Comparison of ENCODE assay signal across 8 mouse cellular contexts in genomic region chr3:103279182-103280149, GRCm38 (mm10). TPM values are rescaled to one million over a fixed set of nuclear protein-coding genes. Genes with fewer than 3 reads are reported as not detected.
DNase-seq lines count a peak whose midpoint lies in the region; ATAC-seq and TF ChIP-seq lines count a peak whose summit lies in the region.

Gene Trim33 (plus strand): TSS chr3:103279293.

- ATAC-seq in G1E (ENCODE audit: extremely low read depth, insufficient number of reproducible peaks, low FRiP score, poor library complexity, severe bottlenecking): peak; percentile 32
- ATAC-seq in forebrain, postnatal 0 days: peak; percentile 86
- peak; percentile 88 for ATAC-seq in lung, embryonic 15.5 days (ENCODE audit: borderline replicate concordance, extremely low read depth, low FRiP score, low TSS enrichment)

- peaks cover 14% of the 10 kb centered on the region for H3K36me3 ChIP-seq in G1E (replicated peaks)
- H3K36me3 ChIP-seq in forebrain, postnatal 0 days (ENCODE audit: insufficient read depth): 0 out of 2 replicates have a peak, but pooled peaks cover 6% of the 10 kb centered on the region
- H3K36me3 ChIP-seq in lung, embryonic 15.5 days: peaks cover 10% of the 10 kb centered on the region; the same call in 1 of the 2 replicates

- peak within 1 kb of the TSS; percentile 98 for H3K9ac ChIP-seq in forebrain, postnatal 0 days
- H3K9ac ChIP-seq in lung, embryonic 15.5 days: peak within 1 kb of the TSS; percentile 97

- no peaks in the 10 kb centered on the region for H3K9me3 ChIP-seq in G1E (replicated peaks)
- H3K9me3 ChIP-seq in forebrain, postnatal 0 days (ENCODE audit: low read length): no peaks in the 10 kb centered on the region
- H3K9me3 ChIP-seq in lung, embryonic 15.5 days: no peaks in the 10 kb centered on the region

- 1% methylated on average over 98 of the region's 136 CpGs for WGBS in forebrain, postnatal 0 days
- WGBS in lung, embryonic 15.5 days: under 1% methylated on average over 98 of the region's 136 CpGs

- H3K4me3 ChIP-seq in G1E (ENCODE audit: low read depth, low read length): peak within 1 kb of the TSS; percentile 99
- peak within 1 kb of the TSS; percentile 92 for H3K4me3 ChIP-seq in forebrain, postnatal 0 days (ENCODE audit: low read depth, low read length)
- peak within 1 kb of the TSS; percentile 100 for H3K4me3 ChIP-seq in lung, embryonic 15.5 days

- peak; percentile 93 for DNase-seq in G1E (ENCODE audit: low spot score)
- peak; percentile 86 to 94 for DNase-seq in cerebellum, adult 18-20 months
- DNase-seq in forebrain, postnatal 0 days: peak; percentile 98
- peak; percentile 90 for DNase-seq in heart, postnatal 4 days
- DNase-seq in layer of hippocampus, adult 8-10 months (ENCODE audit: low spot score in 2 of 2): peak; percentile 71 to 83
- DNase-seq in ovary, adult 18-20 months (ENCODE audit: low spot score): peak; percentile 75
- DNase-seq in thymus, postnatal 0 days (ENCODE audit: low spot score): peak; percentile 97

- H3K4me1 ChIP-seq in G1E (ENCODE audit: insufficient read depth, low read depth, low read length): peaks cover 32% of the 10 kb centered on the region
- peaks cover 13% of the 10 kb centered on the region for H3K4me1 ChIP-seq in forebrain, postnatal 0 days (ENCODE audit: insufficient read depth)
- H3K4me1 ChIP-seq in lung, embryonic 15.5 days: peaks cover 15% of the 10 kb centered on the region

- H3K27ac ChIP-seq in forebrain, postnatal 0 days (ENCODE audit: low read depth, low read length): peak within 1 kb of the TSS; percentile 99
- peak within 1 kb of the TSS; percentile 94 for H3K27ac ChIP-seq in lung, embryonic 15.5 days

- H3K27me3 ChIP-seq in G1E (ENCODE audit: insufficient read depth, low read length): no peaks in the 10 kb centered on the region
- no peaks in the 10 kb centered on the region for H3K27me3 ChIP-seq in forebrain, postnatal 0 days (ENCODE audit: insufficient read depth, low read length)
- H3K27me3 ChIP-seq in lung, embryonic 15.5 days: no peaks in the 10 kb centered on the region

- no peak for TF ChIP-seq CTCF in G1E (IDR thresholded peaks at IDR 0.05; ENCODE audit: low read depth, low read length)
- no peak for TF ChIP-seq CTCF in forebrain, postnatal 0 days (IDR thresholded peaks at IDR 0.05; ENCODE audit: low read depth)

- H3K4me2 ChIP-seq in forebrain, postnatal 0 days (ENCODE audit: low read depth): peak within 1 kb of the TSS; percentile 88
- peak within 1 kb of the TSS; percentile 70 for H3K4me2 ChIP-seq in lung, embryonic 15.5 days

RNA-seq across cellular contexts. Expression of gene Trim33, which starts in this region (rescaled TPM):
- 188 and 278 TPM in 2 replicates for total RNA-seq in G1E (2014; fragmentation: Nextera tagmentation)
- total RNA-seq in G1E (2017): 93.7 and 103 TPM in 2 replicates
- polyA plus RNA-seq in G1E (2012): 7.7 and 7.9 TPM in 2 replicates
- 49.2 and 65.5 TPM in 2 replicates for total RNA-seq in forebrain, postnatal 0 days (2014; rRNA removed)
- 7.5 and 12.5 TPM in 2 replicates for polyA plus RNA-seq in forebrain, postnatal 0 days (2015; fragmentation: Nextera tagmentation; extraction: Ambion mirVana)
- 10 to 100 TPM; 24.3 to 25.1 TPM for total RNA-seq in heart, postnatal 4 days (2021)
- 10 to 100 TPM; 45.6 to 57.6 (median 54.1) TPM for total RNA-seq in layer of hippocampus, adult 8-10 months (2022)
- 18.2 and 22.9 TPM in 2 replicates for polyA plus RNA-seq in lung, embryonic 15.5 days (2015; fragmentation: Nextera tagmentation; extraction: Ambion mirVana)
- polyA plus RNA-seq in thymus, postnatal 0 days (2015; fragmentation: Nextera tagmentation; extraction: Ambion mirVana): 12.1 and 19.0 TPM in 2 replicates

Comparison
In these comparisons a context has a peak if more than half of its experiments do, and no peak if none do; other contexts are left out.
1. Peak in every context shown above with its lines: DNase-seq, ATAC-seq, H3K4me3 ChIP-seq and H3K27ac ChIP-seq.
2. ATAC-seq: peak in every context shown above with its lines; median percentile 88 in lung, embryonic 15.5 days; 86 in forebrain, postnatal 0 days; 32 in G1E.